Mouse (Mus musculus) ES-E14 (cell line): ENCODE data around the gene Fxyd4. TPM values are rescaled to one million over a fixed set of nuclear protein-coding genes. Genes with fewer than 3 reads are reported as not detected.

Experiments used
- DNase-seq: peaks from one replicate; pipeline ENCODE4 v3.0.0-alpha.2; 2013; ENCODE audit warnings: low read depth, low spot score
- H3K27ac ChIP-seq: 2 replicates; pipeline ENCODE4 v1.5.1; 2012; ENCODE audit warnings: low read depth, mild to moderate bottlenecking, low read length, moderate library complexity, mixed read lengths; ENCODE audit not compliant: poor library complexity, insufficient read depth, severe bottlenecking
- H3K36me3 ChIP-seq: 2 replicates; pipeline ENCODE4 v1.6.1; 2012; ENCODE audit warnings: mild to moderate bottlenecking, low read length, moderate library complexity, mixed read lengths; ENCODE audit not compliant: control insufficient read depth, poor library complexity, insufficient read depth, severe bottlenecking
- H3K4me1 ChIP-seq, 2 experiments: fragments of 150-350 bp in 1 of 2; sonication (generic) in 1 of 2; 2 replicates each; pipeline ENCODE4 v1.6.1; 2012; ENCODE audit warnings: low read length in 2 of 2, mild to moderate bottlenecking in 1 of 2, mixed read lengths in 1 of 2; ENCODE audit not compliant: control insufficient read depth in 2 of 2, insufficient read depth in 2 of 2, poor library complexity in 1 of 2
- H3K4me3 ChIP-seq, 2 experiments: fragments of 150-350 bp in 1 of 2; sonication (generic) in 1 of 2; 2 replicates each; pipeline ENCODE4 v1.5.1; 2012; ENCODE audit warnings: low read length in 2 of 2, low read depth in 1 of 2, mild to moderate bottlenecking in 1 of 2, mixed read lengths in 1 of 2; ENCODE audit not compliant: insufficient read depth in 1 of 2, poor library complexity in 1 of 2, severe bottlenecking in 1 of 2
- H3K9ac ChIP-seq: 2 replicates; pipeline ENCODE4 v1.6.1; 2012; ENCODE audit warnings: low read depth, mild to moderate bottlenecking, low read length, mixed read lengths; ENCODE audit not compliant: poor library complexity, insufficient read depth, severe bottlenecking
- H3K9me3 ChIP-seq: fragments of 150-350 bp; sonication (generic); 2 replicates; pipeline ENCODE4 v1.6.1; 2012; ENCODE audit warnings: low read depth, mild to moderate bottlenecking, low read length; ENCODE audit not compliant: control insufficient read depth, insufficient read depth
- CHD2 ChIP-seq: IDR thresholded peaks from 2 replicates; pipeline ENCODE4 v1.6.1; 2014; ENCODE audit warnings: mild to moderate bottlenecking, low read depth, low read length, inconsistent platforms
- HCFC1 ChIP-seq: IDR thresholded peaks from 2 replicates; pipeline ENCODE4 v1.6.1; 2012; ENCODE audit warnings: low read length, inconsistent platforms, borderline replicate concordance; ENCODE audit not compliant: insufficient read depth
- MAFK ChIP-seq: IDR thresholded peaks from 2 replicates; pipeline ENCODE4 v1.6.1; 2014; ENCODE audit warnings: mild to moderate bottlenecking, low read depth, low read length, inconsistent platforms; ENCODE audit not compliant: insufficient read depth
- ZC3H11A ChIP-seq: IDR thresholded peaks from 2 replicates; pipeline ENCODE4 v1.6.1; 2012; ENCODE audit warnings: low read depth, mild to moderate bottlenecking, inconsistent platforms, low read length, borderline replicate concordance
- ZNF384 ChIP-seq: IDR thresholded peaks from 2 replicates; pipeline ENCODE4 v1.6.1; 2012; ENCODE audit warnings: low read depth, low read length, inconsistent platforms
- in situ Hi-C, 2 experiments: fragments of 600-800 bp; cut with MboI; formaldehyde crosslinking; loops; one replicate each; pipeline ENCODE4 v1.15.1; 2025; ENCODE audit warnings: low sequenced_read_pairs in 2 of 2, inconsistent platforms in 1 of 2; ENCODE audit not compliant: unreplicated experiment in 2 of 2
- total RNA-seq: library from RNA; depleted of rRNA; stranded (reverse); fragments of 300-350 nt; gene quantifications from 2 replicates; pipeline ENCODE4 v1.2.3, GENCODE M21; 2012

Gene Fxyd4
- total RNA-seq, 1 experiment: 0.98 TPM

DNA sequence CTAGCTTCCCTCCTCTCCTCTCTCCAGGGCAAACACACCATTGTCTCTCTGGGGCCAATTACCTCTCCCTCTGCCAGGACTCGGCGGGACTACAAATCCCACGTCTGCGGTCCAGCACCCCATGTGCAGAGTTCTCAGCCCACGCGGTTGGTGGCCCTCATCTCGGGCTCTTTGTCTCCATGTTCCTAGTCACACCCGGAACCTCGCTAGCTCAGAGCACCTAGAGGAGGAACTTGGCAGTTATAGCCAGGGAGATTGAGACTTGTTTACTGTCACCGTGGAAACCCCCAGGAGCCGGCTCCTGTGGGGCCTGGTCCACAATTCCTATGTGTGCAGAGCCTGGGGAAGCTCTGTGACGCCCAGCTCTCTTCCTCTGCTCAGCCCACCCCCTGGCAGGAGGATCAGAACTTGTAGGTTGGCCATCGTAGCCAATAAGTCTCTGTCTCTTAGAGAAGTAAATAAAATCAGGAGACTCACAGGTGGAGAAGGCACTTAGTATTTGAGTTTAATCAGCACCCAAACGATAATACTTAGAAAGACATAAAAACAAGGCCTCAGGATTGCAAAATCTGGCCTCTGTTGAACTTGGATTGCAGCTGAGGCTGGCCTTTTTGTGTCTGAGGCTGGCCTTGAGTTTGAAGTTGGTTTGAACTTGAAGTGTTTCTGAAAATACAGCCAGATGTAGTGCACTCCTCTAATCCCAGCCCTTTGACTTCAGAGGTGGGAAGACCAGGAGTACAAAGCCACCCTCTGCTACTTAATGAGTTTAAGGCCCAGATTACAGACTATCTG lies 45.9 kb downstream of the Fxyd4 start:
- no peak for TF ChIP-seq HCFC1
- TF ChIP-seq MAFK: no peak
- TF ChIP-seq ZNF384: no peak
- TF ChIP-seq ZC3H11A: no peak
- no peak for TF ChIP-seq CHD2
- H3K36me3 ChIP-seq: no peaks in the 10 kb centered on the region
- H3K4me3 ChIP-seq: peak overlapping the region; percentile 26 to 34
- no peak for DNase-seq
- peaks cover 0 to 5% of the 10 kb centered on the region in 2 experiments; a peak in 1 of 4 replicates for H3K4me1 ChIP-seq
- in situ Hi-C loops: no loop called here
- no peak overlapping the region; the same call in 1 of the 2 replicates for H3K9ac ChIP-seq
- H3K27ac ChIP-seq: no peak overlapping the region
- H3K9me3 ChIP-seq: no peaks in the 10 kb centered on the region

DNA sequence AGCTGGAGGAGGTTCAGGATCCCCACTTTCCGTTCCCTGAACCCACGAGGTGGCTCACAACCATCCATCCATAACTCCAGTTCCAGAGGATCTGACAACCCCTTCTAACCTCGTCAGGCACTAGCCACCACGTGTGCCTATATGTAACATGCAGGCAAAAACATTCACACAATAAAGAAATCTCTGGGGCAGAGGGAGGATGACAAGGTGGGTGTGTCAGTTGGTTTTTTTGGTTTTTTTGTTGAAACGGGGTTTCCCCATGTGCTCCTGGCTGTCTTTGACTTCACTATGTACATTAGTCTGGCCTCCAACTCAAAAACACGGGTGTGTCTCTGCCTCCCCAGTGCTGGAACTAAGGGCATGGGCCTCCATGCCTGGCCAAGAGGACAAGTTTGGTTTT lies 47.2 kb downstream of the Fxyd4 start:
- no peak for DNase-seq
- in situ Hi-C loops: no loop called here
- H3K36me3 ChIP-seq: no peaks in the 10 kb centered on the region
- no peak overlapping the region for H3K9ac ChIP-seq
- no peak overlapping the region for H3K4me3 ChIP-seq
- H3K4me1 ChIP-seq: peaks cover 0 to 5% of the 10 kb centered on the region in 2 experiments; a peak in 1 of 4 replicates
- no peak overlapping the region for H3K27ac ChIP-seq
- TF ChIP-seq ZC3H11A (no peak), CHD2 (no peak), HCFC1 (no peak), MAFK (no peak)
- H3K9me3 ChIP-seq: no peaks in the 10 kb centered on the region

DNA sequence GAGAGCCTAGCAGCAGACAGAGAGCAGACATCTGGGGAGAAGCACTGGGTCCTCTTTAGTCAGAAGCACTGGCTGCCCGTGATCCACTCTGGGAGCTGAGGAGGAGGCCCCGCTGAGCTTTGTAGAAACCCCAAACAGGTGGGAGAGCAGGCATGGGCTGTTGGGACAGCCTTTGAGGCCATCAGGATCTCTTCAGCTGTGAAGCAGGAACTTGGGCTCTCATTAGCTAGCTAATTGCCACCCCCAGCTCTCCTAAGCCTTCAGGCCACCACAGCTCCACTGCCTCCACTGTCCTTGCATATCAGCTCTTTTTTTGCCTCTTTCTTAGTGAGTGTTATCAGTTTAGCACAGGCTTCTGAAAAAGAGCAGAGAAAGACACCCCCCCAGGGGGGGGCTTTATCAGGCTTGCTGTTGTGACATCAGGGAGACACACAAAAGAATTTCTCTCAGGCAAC lies 48.8 kb downstream of the Fxyd4 start:
- Histone ChIP-seq H3K9me3 (no peaks in the 10 kb centered on the region), H3K36me3 (no peaks in the 10 kb centered on the region), H3K4me3 (no peak overlapping the region), H3K27ac (no peak overlapping the region), H3K4me1 (peaks cover 0 to 10% of the 10 kb centered on the region in 2 experiments; a peak in 2 of 4 replicates), H3K9ac (no peak overlapping the region)
- in situ Hi-C loops: no loop called here
- TF ChIP-seq HCFC1 (no peak), CHD2 (no peak), MAFK (no peak), ZC3H11A (no peak), ZNF384 (no peak)
- DNase-seq: no peak

DNA sequence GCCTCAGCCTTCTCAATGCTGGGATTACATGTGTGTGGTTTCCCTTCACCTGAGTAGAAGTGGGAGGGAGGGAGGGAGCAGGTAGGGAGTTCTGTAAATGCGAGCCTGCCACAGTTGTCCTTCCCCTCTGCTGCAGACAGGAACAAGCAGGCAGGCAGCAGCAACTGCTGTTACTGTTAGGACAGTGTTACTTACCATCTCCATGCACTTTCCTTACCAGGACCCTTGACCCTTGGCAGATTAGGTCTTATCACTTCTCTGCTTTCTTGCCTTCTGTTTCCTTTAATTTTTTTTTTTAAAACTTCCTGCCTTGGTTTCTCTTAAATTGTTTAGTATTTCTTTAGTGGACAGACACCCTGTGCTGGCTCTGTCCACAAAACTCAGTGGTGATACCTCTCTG lies 49.5 kb downstream of the Fxyd4 start:
- Histone ChIP-seq H3K4me3 (no peak overlapping the region), H3K27ac (no peak overlapping the region), H3K36me3 (no peaks in the 10 kb centered on the region), H3K9me3 (no peaks in the 10 kb centered on the region), H3K4me1 (peaks cover 0 to 11% of the 10 kb centered on the region in 2 experiments; a peak in 2 of 4 replicates), H3K9ac (no peak overlapping the region)
- in situ Hi-C loops: no loop called here
- TF ChIP-seq ZC3H11A (no peak), ZNF384 (no peak), MAFK (no peak), CHD2 (no peak), HCFC1 (no peak)
- no peak for DNase-seq
